Mouse (Mus musculus) c-Kit-positive CD71-positive TER-119-positive erythroid progenitor cells, embryonic 14.5 days (primary cell): ENCODE measurements at regions not wholly inside any gene's neighbourhood (a gene's known extent, or its start where the extent isn't known, plus 50 kb on each side); places are given as distances from the start of the nearest gene placed in this dataset.

ENCODE experiments used
- DNase-seq: peaks from one replicate; pipeline ENCODE4 v3.0.0-alpha.2; 2013; ENCODE audit warnings: low spot score

- no peak for DNase-seq
These were observed 199.4 kb downstream of the Snx13 start for GRCm38 (mm10) chr12:35246226-35247014.

- no peak for DNase-seq
These were observed 185.3 kb downstream of the Snx13 start for GRCm38 (mm10) chr12:35232322-35232673.

- no peak for DNase-seq
These were observed 184.7 kb downstream of the Snx13 start for GRCm38 (mm10) chr12:35231414-35232321.

- DNase-seq, result no peak
These were observed 173.4 kb downstream of the Snx13 start for GRCm38 (mm10) chr12:35220429-35220828.

GRCm38 (mm10) chr12:35220002-35220401, 173.0 kb downstream of the Snx13 start:
- DNase-seq, result no peak

GRCm38 (mm10) chr12:35216725-35217124, 169.7 kb downstream of the Snx13 start:
- DNase-seq, result no peak

- no peak for DNase-seq
These were observed 162.4 kb downstream of the Snx13 start for GRCm38 (mm10) chr12:35209399-35209798.

- DNase-seq, result no peak
These were observed 160.6 kb downstream of the Snx13 start for GRCm38 (mm10) chr12:35207605-35208004.

GRCm38 (mm10) chr12:35203398-35203797, 156.4 kb downstream of the Snx13 start:
- no peak for DNase-seq

GRCm38 (mm10) chr12:35200110-35200509, 153.1 kb downstream of the Snx13 start:
- DNase-seq, result no peak
